Mouse (Mus musculus) lung, postnatal 0 days (tissue): ENCODE data around the gene Nfatc2ip. TPM values are rescaled to one million over a fixed set of nuclear protein-coding genes. Genes with fewer than 3 reads are reported as not detected.

Experiments used
- ATAC-seq: fragments of 200-750 bp; cut with Nextera tagmentation; 2 replicates; pipeline ENCODE4 v1.8.0; 2017; ENCODE audit warnings: moderate library complexity
- DNase-seq: peaks from one replicate; pipeline ENCODE4 v3.0.0-alpha.2; 2016; ENCODE audit warnings: low spot score
- H3K27ac ChIP-seq: fragments of 300-500 bp; sonication (generic); 2 replicates; pipeline ENCODE4 v1.5.1; 2014; ENCODE audit warnings: antibody characterized with exemption, mild to moderate bottlenecking, low read length, mixed read lengths
- H3K27me3 ChIP-seq: fragments of 300-500 bp; sonication (generic); replicated peaks from 2 replicates; pipeline ENCODE4 v1.6.1; 2014; ENCODE audit warnings: low read length, mixed read lengths; ENCODE audit not compliant: insufficient read depth
- H3K36me3 ChIP-seq: fragments of 300-500 bp; sonication (generic); 2 replicates; pipeline ENCODE4 v1.6.1; 2014; ENCODE audit warnings: low read length, mixed read lengths; ENCODE audit not compliant: insufficient read depth
- H3K4me1 ChIP-seq: fragments of 300-500 bp; sonication (generic); 2 replicates; pipeline ENCODE4 v1.6.1; 2014; ENCODE audit warnings: antibody characterized with exemption, low read depth, low read length, mixed read lengths; ENCODE audit not compliant: insufficient read depth
- H3K4me2 ChIP-seq: fragments of 300-500 bp; sonication (generic); replicated peaks from 2 replicates; pipeline ENCODE4 v1.6.1; 2014; ENCODE audit warnings: low read depth, mild to moderate bottlenecking, low read length, moderate library complexity, mixed read lengths
- H3K4me3 ChIP-seq: fragments of 300-500 bp; sonication (generic); 2 replicates; pipeline ENCODE4 v1.5.1; 2014; ENCODE audit warnings: low read depth, low read length
- H3K9ac ChIP-seq: fragments of 300-500 bp; sonication (generic); replicated peaks from 2 replicates; pipeline ENCODE4 v1.6.1; 2014; ENCODE audit warnings: low read depth, mild to moderate bottlenecking
- H3K9me3 ChIP-seq: fragments of 300-500 bp; sonication (generic); 2 replicates; pipeline ENCODE4 v1.6.1; 2016; ENCODE audit warnings: low read length, mixed read lengths
- CTCF ChIP-seq: IDR thresholded peaks from 2 replicates; pipeline ENCODE4 v1.5.1; 2016; ENCODE audit warnings: antibody characterized with exemption, mild to moderate bottlenecking
- EP300 ChIP-seq: IDR thresholded peaks from 2 replicates; pipeline ENCODE4 v1.6.1; 2016; ENCODE audit warnings: antibody characterized with exemption, mild to moderate bottlenecking, control low read depth
- WGBS: fragments of 180-500 bp; shearing (Covaris S2); extraction: QIAGEN DNeasy Blood & Tissue Kit; methylation state at CpG from one replicate; pipeline ENCODE4 v1.1.7; 2014; 5-methylcytosine and 5-hydroxymethylcytosine counted together
- polyA plus RNA-seq: library from polyadenylated mRNA; unstranded; fragments of >200 nt; fragmentation: Nextera tagmentation; extraction: Ambion mirVana; gene quantifications from 2 replicates; pipeline ENCODE4 v1.2.1, GENCODE M21; 2015

Nfatc2ip gene
- polyA plus RNA-seq, 1 experiment from 2014 or later = 2.0 TPM

GRCm38 (mm10) chr7:126350748-126351418, 45.7 kb downstream of the Nfatc2ip start:
- Histone ChIP-seq H3K27ac (no peak overlapping the region), H3K9ac (no peak overlapping the region), H3K4me2 (peak overlapping the region; percentile 41; the same call in 1 of the 2 replicates), H3K9me3 (no peaks in the 10 kb centered on the region), H3K36me3 (no peaks in the 10 kb centered on the region), H3K4me3 (no peak overlapping the region; the same call in 1 of the 2 replicates), H3K27me3 (no peaks in the 10 kb centered on the region), H3K4me1 (no peaks in the 10 kb centered on the region)
- WGBS = 47% methylated on average over 20 of the region's 20 CpGs
- DNase-seq (no peak), ATAC-seq (peak; percentile 27; the same call in 1 of the 2 replicates)
- TF ChIP-seq CTCF = no peak

- DNase-seq (no peak), ATAC-seq (no peak)
Measured at GRCm38 (mm10) chr7:126348293-126348692, 48.2 kb downstream of the Nfatc2ip start.

DNA sequence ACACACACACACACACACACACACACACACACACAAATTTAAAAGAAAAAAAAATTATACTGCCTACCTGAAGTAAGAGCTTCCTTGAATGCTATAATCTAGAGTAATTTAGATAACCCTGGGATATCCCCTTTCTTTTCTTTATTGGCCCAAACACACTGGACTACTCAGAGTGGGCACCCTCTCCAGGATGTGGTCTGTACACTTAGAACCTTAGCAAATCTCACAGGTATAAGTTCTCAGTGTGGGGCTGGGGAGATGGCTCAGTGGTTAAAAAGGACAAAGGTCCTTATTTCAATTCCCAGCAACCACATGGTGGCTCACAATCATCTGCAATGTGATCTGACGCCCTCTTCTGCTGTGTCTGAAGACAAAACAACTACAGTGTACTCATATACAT, 49.4 kb downstream of the Nfatc2ip start:
- Histone ChIP-seq H3K4me3 (no peak overlapping the region), H3K36me3 (no peaks in the 10 kb centered on the region), H3K27me3 (no peaks in the 10 kb centered on the region), H3K4me1 (no peaks in the 10 kb centered on the region), H3K27ac (no peak overlapping the region), H3K9me3 (no peaks in the 10 kb centered on the region), H3K4me2 (no peak overlapping the region), H3K9ac (no peak overlapping the region)
- DNase-seq (no peak), ATAC-seq (no peak)
- 59% methylated on average over 1 of the region's 1 CpGs for WGBS
- TF ChIP-seq CTCF (no peak), EP300 (no peak)

More at GRCm38 (mm10) chr7:126348293-126348692, 48.2 kb downstream of the Nfatc2ip start:
- H3K9me3 ChIP-seq = no peaks in the 10 kb centered on the region
- H3K4me1 ChIP-seq = no peaks in the 10 kb centered on the region
- 46% methylated on average over 8 of the region's 8 CpGs for WGBS
- H3K4me3 ChIP-seq = no peak overlapping the region
- TF ChIP-seq CTCF (no peak), EP300 (no peak)
- no peak overlapping the region for H3K9ac ChIP-seq
- no peaks in the 10 kb centered on the region for H3K36me3 ChIP-seq
- H3K27ac ChIP-seq = no peak overlapping the region
- H3K27me3 ChIP-seq = no peaks in the 10 kb centered on the region
- no peak overlapping the region for H3K4me2 ChIP-seq

- Histone ChIP-seq H3K36me3 (no peaks in the 10 kb centered on the region), H3K4me2 (no peak overlapping the region), H3K4me3 (no peak overlapping the region), H3K9me3 (no peaks in the 10 kb centered on the region), H3K9ac (no peak overlapping the region), H3K27me3 (no peaks in the 10 kb centered on the region), H3K4me1 (no peaks in the 10 kb centered on the region), H3K27ac (no peak overlapping the region)
- TF ChIP-seq CTCF = no peak
- TF ChIP-seq EP300 = no peak
- ATAC-seq (no peak), DNase-seq (no peak)
- WGBS = 53% methylated on average over 3 of the region's 3 CpGs
Measured at GRCm38 (mm10) chr7:126345969-126346368, 50.6 kb downstream of the Nfatc2ip start.

GRCm38 (mm10) chr7:126345557-126345956, 51.0 kb downstream of the Nfatc2ip start:
- WGBS = 53% methylated on average over 3 of the region's 3 CpGs
- Histone ChIP-seq H3K4me1 (no peaks in the 10 kb centered on the region), H3K36me3 (no peaks in the 10 kb centered on the region), H3K27me3 (no peaks in the 10 kb centered on the region), H3K9me3 (no peaks in the 10 kb centered on the region), H3K4me2 (no peak overlapping the region), H3K9ac (no peak overlapping the region), H3K4me3 (no peak overlapping the region), H3K27ac (no peak overlapping the region)
- DNase-seq = no peak
- ATAC-seq = no peak
- TF ChIP-seq EP300 = no peak
- no peak for TF ChIP-seq CTCF

DNA sequence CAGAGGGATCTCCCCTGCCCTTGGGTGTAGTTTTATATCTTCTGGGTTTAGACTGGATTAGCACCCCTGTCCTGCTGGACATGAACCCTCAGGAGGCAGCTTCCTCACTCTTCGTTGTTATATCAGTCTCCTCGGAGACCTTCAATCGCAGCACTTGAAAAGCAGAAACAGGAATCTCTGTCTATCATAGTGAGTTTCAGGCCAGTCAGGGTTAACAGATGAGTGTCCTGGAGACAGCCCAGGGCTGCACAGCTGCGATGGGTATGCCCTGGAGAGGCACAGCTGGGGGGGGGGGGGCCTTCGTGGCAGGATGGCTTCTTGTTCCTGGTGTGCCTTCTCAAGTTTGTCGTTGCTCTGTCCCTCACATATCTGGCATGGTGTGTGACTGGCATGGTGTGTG, 55.6 kb downstream of the Nfatc2ip start:
- no peaks in the 10 kb centered on the region for H3K27me3 ChIP-seq

More for the DNA sequence above, 55.6 kb downstream of the Nfatc2ip start:
- H3K4me2 ChIP-seq = no peak overlapping the region
- no peak for DNase-seq
- no peaks in the 10 kb centered on the region for H3K9me3 ChIP-seq
- H3K4me3 ChIP-seq = no peak overlapping the region
- WGBS = 35% methylated on average over 6 of the region's 6 CpGs
- no peaks in the 10 kb centered on the region for H3K36me3 ChIP-seq
- H3K4me1 ChIP-seq = no peaks in the 10 kb centered on the region
- TF ChIP-seq EP300 = no peak
- no peak for TF ChIP-seq CTCF
- no peak overlapping the region for H3K27ac ChIP-seq
- no peak for ATAC-seq
- H3K9ac ChIP-seq = no peak overlapping the region
